Comparison of ENCODE assay signal across 18 mouse cellular contexts in the genomic region with DNA sequence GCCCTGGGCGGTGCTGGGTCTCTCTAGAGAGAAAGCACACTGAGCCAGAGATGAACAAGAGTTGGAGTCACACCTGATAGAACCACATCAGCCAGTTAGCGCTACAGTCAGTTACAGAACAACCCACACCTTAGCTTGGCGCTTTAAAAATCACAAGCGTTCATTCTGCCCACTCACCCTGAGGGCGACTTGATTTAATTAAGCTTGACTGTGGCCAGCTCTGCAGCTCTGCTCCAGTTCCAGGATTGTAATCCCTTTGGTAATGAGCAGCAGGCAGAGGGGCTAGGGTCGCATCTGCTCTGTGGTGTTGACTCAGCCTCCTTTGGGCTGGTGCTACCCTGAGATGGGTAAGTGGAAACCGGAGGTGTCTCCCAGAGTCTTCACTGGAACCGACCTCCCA.
DNase-seq lines count a peak whose midpoint lies in the region; ATAC-seq and TF ChIP-seq lines count a peak whose summit lies in the region.
"Had no signal": no experiment of that assay in that cellular context is flagged by ENCODE, and none has a peak within 500 bp of the region (broad histone marks: within the 10 kb centered on the region; RNA-seq: fewer than 3 reads in every experiment).

No protein-coding gene starts in this region.

- H3K4me3 ChIP-seq in hindbrain, embryonic 11.5 days (ENCODE audit: low read depth, low read length) = no peak overlapping the region
- no peak overlapping the region for H3K4me3 ChIP-seq in hindbrain, embryonic 10.5 days
- no peak overlapping the region for H3K4me3 ChIP-seq in hindbrain, embryonic 14.5 days (replicated peaks; ENCODE audit: low read length)
- H3K4me3 ChIP-seq in midbrain, embryonic 12.5 days = no peak overlapping the region
- no peak overlapping the region for H3K4me3 ChIP-seq in intestine, embryonic 15.5 days (replicated peaks)
- no peak overlapping the region for H3K4me3 ChIP-seq in layer of hippocampus, adult 2 months
- H3K4me3 ChIP-seq: embryonic facial prominence, embryonic 13.5 days; forebrain, embryonic 13.5 days; heart, embryonic 15.5 days; lung, embryonic 15.5 days; megakaryocyte, embryonic 14.5 days had no signal

- no peak for DNase-seq in hindbrain, embryonic 11.5 days (ENCODE audit: low spot score)
- no peak for DNase-seq in hindbrain, embryonic 10.5 days (ENCODE audit: low spot score)
- DNase-seq in Muller cell, postnatal 12 days (ENCODE audit: inconsistent ontology term) = peak; percentile 44
- peak; percentile 39 for DNase-seq in hindbrain, embryonic 14.5 days (ENCODE audit: low spot score)
- no peak for DNase-seq in layer of hippocampus, adult 2 months (ENCODE audit: low spot score in 2 of 2)
- DNase-seq in urinary bladder, postnatal 10 days (ENCODE audit: low spot score) = no peak
- DNase-seq: cerebellum, postnatal 25 days; gastrocnemius, postnatal 25 days; layer of hippocampus, postnatal 36 days; thymus, postnatal 25 days had no signal

- no peak overlapping the region for H3K4me2 ChIP-seq in hindbrain, embryonic 11.5 days (replicated peaks; ENCODE audit: low read depth, low read length)
- H3K4me2 ChIP-seq in hindbrain, embryonic 14.5 days (replicated peaks) = no peak overlapping the region
- H3K4me2 ChIP-seq in midbrain, embryonic 12.5 days (replicated peaks) = no peak overlapping the region
- no peak overlapping the region for H3K4me2 ChIP-seq in intestine, embryonic 15.5 days (replicated peaks)
- H3K4me2 ChIP-seq: embryonic facial prominence, embryonic 13.5 days; forebrain, embryonic 13.5 days; heart, embryonic 15.5 days; lung, embryonic 15.5 days had no signal

- H3K36me3 ChIP-seq in hindbrain, embryonic 11.5 days (ENCODE audit: control insufficient read depth, insufficient read depth, low read length) = no peaks in the 10 kb centered on the region
- no peaks in the 10 kb centered on the region for H3K36me3 ChIP-seq in hindbrain, embryonic 10.5 days
- H3K36me3 ChIP-seq in hindbrain, embryonic 14.5 days (replicated peaks; ENCODE audit: control insufficient read depth, insufficient read depth) = no peaks in the 10 kb centered on the region
- H3K36me3 ChIP-seq in midbrain, embryonic 12.5 days = no peaks in the 10 kb centered on the region
- H3K36me3 ChIP-seq in intestine, embryonic 15.5 days = no peaks in the 10 kb centered on the region
- H3K36me3 ChIP-seq: embryonic facial prominence, embryonic 13.5 days; heart, embryonic 15.5 days; lung, embryonic 15.5 days had no signal

- WGBS in hindbrain, embryonic 11.5 days = 79% methylated on average over 8 of the region's 8 CpGs
- WGBS in hindbrain, embryonic 10.5 days = 83% methylated on average over 8 of the region's 8 CpGs
- 66% methylated on average over 8 of the region's 8 CpGs for WGBS in hindbrain, embryonic 14.5 days
- 79% methylated on average over 8 of the region's 8 CpGs for WGBS in midbrain, embryonic 12.5 days
- 92% methylated on average over 8 of the region's 8 CpGs for WGBS in intestine, embryonic 15.5 days

- no peak overlapping the region for H3K27ac ChIP-seq in hindbrain, embryonic 11.5 days (ENCODE audit: low read depth, low read length)
- H3K27ac ChIP-seq in hindbrain, embryonic 10.5 days = no peak overlapping the region
- no peak overlapping the region for H3K27ac ChIP-seq in hindbrain, embryonic 14.5 days
- no peak overlapping the region for H3K27ac ChIP-seq in midbrain, embryonic 12.5 days (replicated peaks)
- H3K27ac ChIP-seq in intestine, embryonic 15.5 days = no peak overlapping the region
- H3K27ac ChIP-seq in layer of hippocampus, adult 2 months = no peak overlapping the region
- H3K27ac ChIP-seq: embryonic facial prominence, embryonic 13.5 days; forebrain, embryonic 13.5 days; heart, embryonic 15.5 days; lung, embryonic 15.5 days had no signal

- ATAC-seq in hindbrain, embryonic 11.5 days (ENCODE audit: low FRiP score) = 0 out of 2 replicates have a peak, but pooled peaks have one; percentile 12
- ATAC-seq in hindbrain, embryonic 14.5 days (ENCODE audit: low FRiP score) = peak; percentile 35; the same call in 1 of the 2 replicates
- peak; percentile 71; the same call in 1 of the 2 replicates for ATAC-seq in midbrain, embryonic 12.5 days (ENCODE audit: low FRiP score, low read depth)
- ATAC-seq in intestine, embryonic 15.5 days = no peak
- ATAC-seq: activated CD4-positive, CD25-positive, alpha-beta regulatory T cell, adult 4 months; forebrain, embryonic 13.5 days had no signal

- TF ChIP-seq CTCF in layer of hippocampus, adult 2 months (conservative IDR thresholded peaks at IDR 0.05) = no peak

- H3K4me1 ChIP-seq in hindbrain, embryonic 11.5 days (replicated peaks; ENCODE audit: control insufficient read depth, insufficient read depth, low read length) = no peaks in the 10 kb centered on the region
- H3K4me1 ChIP-seq in hindbrain, embryonic 10.5 days (replicated peaks) = peaks cover 12% of the 10 kb centered on the region
- H3K4me1 ChIP-seq in hindbrain, embryonic 14.5 days (replicated peaks; ENCODE audit: control insufficient read depth, insufficient read depth, low read length) = no peaks in the 10 kb centered on the region
- H3K4me1 ChIP-seq in midbrain, embryonic 12.5 days = no peaks in the 10 kb centered on the region
- no peaks in the 10 kb centered on the region for H3K4me1 ChIP-seq in intestine, embryonic 15.5 days (replicated peaks)
- H3K4me1 ChIP-seq: forebrain, embryonic 13.5 days; heart, embryonic 15.5 days; lung, embryonic 15.5 days had no signal

- no peak overlapping the region for H3K9ac ChIP-seq in hindbrain, embryonic 11.5 days (ENCODE audit: low read depth, low read length)
- no peak overlapping the region for H3K9ac ChIP-seq in hindbrain, embryonic 14.5 days
- H3K9ac ChIP-seq in midbrain, embryonic 12.5 days (replicated peaks) = no peak overlapping the region
- H3K9ac ChIP-seq in intestine, embryonic 15.5 days = no peak overlapping the region
- H3K9ac ChIP-seq: embryonic facial prominence, embryonic 13.5 days; forebrain, embryonic 13.5 days; heart, embryonic 15.5 days; lung, embryonic 15.5 days had no signal

- H3K27me3 ChIP-seq in hindbrain, embryonic 11.5 days (ENCODE audit: control insufficient read depth, insufficient read depth, low read length) = no peaks in the 10 kb centered on the region
- no peaks in the 10 kb centered on the region for H3K27me3 ChIP-seq in hindbrain, embryonic 10.5 days (ENCODE audit: insufficient read depth, poor library complexity, severe bottlenecking)
- no peaks in the 10 kb centered on the region for H3K27me3 ChIP-seq in hindbrain, embryonic 14.5 days (ENCODE audit: control insufficient read depth, insufficient read depth, low read length)
- H3K27me3 ChIP-seq in midbrain, embryonic 12.5 days = no peaks in the 10 kb centered on the region
- H3K27me3 ChIP-seq in intestine, embryonic 15.5 days (replicated peaks) = no peaks in the 10 kb centered on the region
- H3K27me3 ChIP-seq: embryonic facial prominence, embryonic 13.5 days; forebrain, embryonic 13.5 days; heart, embryonic 15.5 days; lung, embryonic 15.5 days; megakaryocyte, embryonic 14.5 days had no signal

- no peaks in the 10 kb centered on the region for H3K9me3 ChIP-seq in hindbrain, embryonic 11.5 days (ENCODE audit: control insufficient read depth, low read length)
- no peaks in the 10 kb centered on the region for H3K9me3 ChIP-seq in hindbrain, embryonic 10.5 days
- H3K9me3 ChIP-seq in hindbrain, embryonic 14.5 days (ENCODE audit: control insufficient read depth, low read length) = no peaks in the 10 kb centered on the region
- H3K9me3 ChIP-seq in midbrain, embryonic 12.5 days = no peaks in the 10 kb centered on the region
- no peaks in the 10 kb centered on the region for H3K9me3 ChIP-seq in intestine, embryonic 15.5 days
- H3K9me3 ChIP-seq: embryonic facial prominence, embryonic 13.5 days; forebrain, embryonic 13.5 days; heart, embryonic 15.5 days; lung, embryonic 15.5 days; megakaryocyte, embryonic 14.5 days had no signal

Comparison
In these comparisons a context has a peak if more than half of its experiments do, and no peak if none do; other contexts are left out.
1. DNase-seq: peak in Muller cell, postnatal 12 days (single experiment) and hindbrain, embryonic 14.5 days (single experiment); none in hindbrain, embryonic 11.5 days (single experiment), hindbrain, embryonic 10.5 days (single experiment), layer of hippocampus, adult 2 months (0 of 2) and urinary bladder, postnatal 10 days (single experiment).